Mouse (Mus musculus) ES-Bruce4 (cell line): ENCODE measurements around the gene Ube4b.

Experiments used
- CTCF ChIP-seq: IDR thresholded peaks from one replicate; pipeline ENCODE4 v1.8.1; 2011; ENCODE audit warnings: low read depth, low read length
- EP300 ChIP-seq: IDR thresholded peaks from 2 replicates; pipeline ENCODE4 v1.6.1; 2011; ENCODE audit warnings: low read depth, low read length; ENCODE audit not compliant: insufficient read depth
- POLR2A ChIP-seq: IDR thresholded peaks from one replicate; pipeline ENCODE4 v1.8.1; 2011; ENCODE audit warnings: low read length; ENCODE audit not compliant: insufficient read depth

DNA sequence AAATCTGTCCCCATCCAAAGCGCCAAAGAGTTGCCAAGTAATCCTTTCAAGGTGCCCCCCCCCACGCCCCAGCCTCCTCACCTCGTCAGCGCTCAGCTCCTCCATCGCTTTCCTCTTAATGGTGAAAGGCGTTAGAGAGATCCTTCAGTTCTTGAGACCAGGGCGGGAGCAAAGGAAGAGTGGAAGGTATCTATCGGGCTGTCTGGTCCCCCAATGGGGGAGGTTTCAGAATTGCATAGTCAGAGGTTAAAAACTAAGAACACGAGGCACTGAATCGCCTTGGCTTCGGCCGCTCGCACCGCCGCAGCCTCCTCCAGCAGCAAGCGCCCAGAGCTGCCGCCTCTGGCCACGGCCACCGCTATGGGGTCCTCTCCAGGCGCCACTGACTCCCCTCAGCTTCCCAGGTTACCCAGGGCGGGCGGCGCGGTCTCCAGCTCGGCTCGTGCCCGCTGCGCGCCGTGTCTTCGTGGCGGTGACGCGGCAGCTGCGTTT is 702 bp downstream of the Ube4b start:
- no peak for TF ChIP-seq CTCF
- no peak for TF ChIP-seq POLR2A
- TF ChIP-seq EP300 = no peak
